ENCODE assay signal across 15 mouse cellular contexts in the genomic region with DNA sequence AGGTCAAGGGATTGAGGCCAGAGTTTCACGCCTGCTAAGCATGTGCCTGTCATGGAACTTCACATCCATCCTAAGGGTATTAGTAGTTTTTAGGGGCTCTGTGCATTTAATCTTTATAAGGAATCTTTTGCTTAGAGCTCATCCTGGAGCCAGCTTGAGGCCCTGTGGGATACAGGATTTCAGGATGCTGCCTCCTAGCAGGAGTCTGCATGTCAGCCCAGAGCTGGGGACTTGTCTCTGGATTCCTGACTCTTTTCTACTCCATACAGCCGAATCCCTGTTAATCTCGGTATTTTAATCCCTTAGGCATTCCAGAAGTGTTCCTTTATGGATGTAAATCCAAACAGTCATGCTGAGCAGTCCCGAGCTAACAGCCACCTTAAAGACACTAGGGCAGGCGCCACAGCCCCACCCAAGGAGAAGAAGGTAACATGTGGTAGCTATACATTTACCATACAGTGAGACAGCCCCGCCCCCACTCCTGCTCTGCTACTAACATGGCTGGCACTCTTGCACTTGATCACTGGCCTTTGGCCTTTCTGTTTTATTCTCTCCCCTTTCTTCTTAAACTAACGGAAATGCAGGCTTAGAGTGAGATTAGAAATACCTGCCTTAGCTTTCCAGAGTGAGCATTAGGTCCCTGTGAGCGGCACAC.
A peak's percentile ranks its signal among the peaks of the same experiment; 100 is the strongest.
DNase-seq lines count a peak whose midpoint lies in the region; ATAC-seq lines count a peak whose summit lies in the region.
"Had no signal": no experiment of that assay in that cellular context is flagged by ENCODE, and none has a peak within 500 bp of the region (broad histone marks: within the 10 kb centered on the region; RNA-seq: fewer than 3 reads in every experiment).

No protein-coding gene starts in this region.

- ATAC-seq in CD4-positive, CD25-positive, alpha-beta regulatory T cell, adult 4 months, result no peak
- ATAC-seq: forebrain, embryonic 16.5 days; Patski had no signal

- peak; percentile 32 for DNase-seq in cerebellum, adult 11-12 months
- no peak for DNase-seq in cerebellum, postnatal 4 days (ENCODE audit: low spot score in 2 of 2)
- peak; percentile 56 for DNase-seq in R1 (ENCODE audit: low read depth, low spot score)
- peak; percentile 14 for DNase-seq in cerebellum, adult 8-10 months
- DNase-seq in cerebellum, postnatal 14 days, result peak; percentile 32 to 56
- DNase-seq in adrenal gland, adult 2 months, result no peak
- DNase-seq in adrenal gland, adult 18-20 months (ENCODE audit: low spot score in 2 of 2), result no peak
- DNase-seq: adrenal gland, postnatal 10 days; gastrocnemius, postnatal 10 days; heart, adult 2 months; kidney, adult 11 months; kidney, adult 9 months had no signal

Comparison
In these comparisons a context has a peak if more than half of its experiments do, and no peak if none do; other contexts are left out.
1. DNase-seq: peak in cerebellum, adult 11-12 months (single experiment), R1 (single experiment), cerebellum, adult 8-10 months (single experiment) and cerebellum, postnatal 14 days (2 of 2); none in cerebellum, postnatal 4 days (0 of 2), adrenal gland, adult 2 months (single experiment) and adrenal gland, adult 18-20 months (0 of 2).